Mouse (Mus musculus): ENCODE results near the gene Gm13271.
"Not testable (repeated sequence)": the region's sequence is repeated elsewhere in the genome, so short reads cannot be mapped to it uniquely, and the experiment has no call there.

DNA sequence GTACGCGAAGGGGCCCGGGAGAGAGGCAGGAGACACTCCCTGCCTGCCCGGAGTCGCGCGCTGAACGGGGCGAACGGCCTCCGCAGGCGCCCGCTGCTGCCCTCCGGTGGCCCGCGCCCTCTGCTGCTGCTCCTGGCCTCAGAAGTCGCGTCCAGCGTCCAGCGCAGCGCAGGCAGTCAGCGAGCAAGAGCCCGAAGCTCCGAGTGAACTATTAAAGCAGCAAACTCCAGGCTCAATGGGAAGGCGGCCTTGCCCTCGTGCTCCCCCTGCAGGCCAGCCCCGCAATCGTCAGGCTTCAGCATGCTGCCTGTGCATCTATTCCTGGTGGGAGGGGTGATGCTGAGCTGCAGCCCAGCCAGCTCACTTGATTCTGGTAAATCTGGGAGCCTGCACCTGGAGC lies 42.4 kb downstream of the Gm13271 start, which contains the start of gene Gm13279:
- TF ChIP-seq EP300 (optimal IDR thresholded peaks at IDR 0.05); CTCF (IDR thresholded peaks at IDR 0.05; ENCODE audit: low read depth): not testable (repeated sequence)

Measured in stomach, postnatal 0 days (tissue).